Mouse (Mus musculus) forebrain, embryonic 14.5 days (tissue): ENCODE measurements at regions not wholly inside any gene's neighbourhood (a gene's known extent, or its start where the extent isn't known, plus 50 kb on each side); places are given as distances from the start of the nearest gene placed in this dataset.
"Not testable (repeated sequence)": the region's sequence is repeated elsewhere in the genome, so short reads cannot be mapped to it uniquely, and the experiment has no call there.

Source experiments
- ATAC-seq: fragments of 200-750 bp; cut with Nextera tagmentation; 2 replicates; pipeline ENCODE4 v1.8.0; 2017; ENCODE audit warnings: mild to moderate bottlenecking, moderate library complexity
- DNase-seq: peaks from one replicate; pipeline ENCODE4 v3.0.0-alpha.2; 2015; ENCODE audit warnings: low spot score
- H3K27ac ChIP-seq: fragments of 300-500 bp; sonication (generic); 2 replicates; pipeline ENCODE4 v1.5.1; 2014; ENCODE audit warnings: low read depth, mild to moderate bottlenecking, control low read depth, low read length, moderate library complexity
- H3K27me3 ChIP-seq: fragments of 300-500 bp; sonication (generic); replicated peaks from 2 replicates; pipeline ENCODE4 v1.6.1; 2014; ENCODE audit warnings: low read length, control low read depth, mixed read lengths; ENCODE audit not compliant: control insufficient read depth, insufficient read depth
- H3K36me3 ChIP-seq: fragments of 300-500 bp; sonication (generic); 2 replicates; pipeline ENCODE4 v1.6.1; 2014; ENCODE audit warnings: low read length, control low read depth; ENCODE audit not compliant: control insufficient read depth, insufficient read depth
- H3K4me1 ChIP-seq: fragments of 300-500 bp; sonication (generic); 2 replicates; pipeline ENCODE4 v1.6.1; 2014; ENCODE audit warnings: antibody characterized with exemption, low read length, control low read depth; ENCODE audit not compliant: control insufficient read depth, insufficient read depth
- H3K4me2 ChIP-seq: fragments of 300-500 bp; sonication (generic); 2 replicates; pipeline ENCODE4 v1.6.1; 2014; ENCODE audit warnings: mild to moderate bottlenecking, control low read depth, low read length
- H3K4me3 ChIP-seq: fragments of 300-500 bp; sonication (generic); 2 replicates; pipeline ENCODE4 v1.5.1; 2014; ENCODE audit warnings: low read depth, low read length, control low read depth
- H3K9ac ChIP-seq: fragments of 300-500 bp; sonication (generic); 2 replicates; pipeline ENCODE4 v1.6.1; 2014; ENCODE audit warnings: mild to moderate bottlenecking, low read length, control low read depth, moderate library complexity
- H3K9me3 ChIP-seq: fragments of 300-500 bp; sonication (generic); replicated peaks from 2 replicates; pipeline ENCODE4 v1.6.1; 2016; ENCODE audit warnings: low read length, control low read depth, mixed read lengths; ENCODE audit not compliant: control insufficient read depth
- WGBS: fragments of 180-500 bp; shearing (Covaris S2); extraction: QIAGEN DNeasy Blood & Tissue Kit; methylation state at CpG from one replicate; pipeline ENCODE4 v1.1.7; 2014; 5-methylcytosine and 5-hydroxymethylcytosine counted together

- ATAC-seq (no peak), DNase-seq (no peak)
- WGBS, result 79% methylated on average over 3 of the region's 3 CpGs
- no peaks in the 10 kb centered on the region for H3K4me1 ChIP-seq
- H3K4me2 ChIP-seq, result no peak overlapping the region
- H3K4me3 ChIP-seq, result no peak overlapping the region
- no peaks in the 10 kb centered on the region for H3K9me3 ChIP-seq
- H3K27ac ChIP-seq, result no peak overlapping the region
- no peaks in the 10 kb centered on the region for H3K36me3 ChIP-seq
- H3K27me3 ChIP-seq, result no peaks in the 10 kb centered on the region
- H3K9ac ChIP-seq, result no peak overlapping the region
Measured at GRCm38 (mm10) chr7:73044316-73044715, 331.0 kb upstream of the Rgma start.

GRCm38 (mm10) chr7:73055891-73056290, 319.4 kb upstream of the Rgma start:
- WGBS, result 87% methylated on average over 2 of the region's 2 CpGs
- Histone ChIP-seq H3K4me3 (no peak overlapping the region), H3K4me1 (no peaks in the 10 kb centered on the region), H3K27me3 (no peaks in the 10 kb centered on the region), H3K36me3 (no peaks in the 10 kb centered on the region), H3K4me2 (no peak overlapping the region), H3K27ac (no peak overlapping the region), H3K9me3 (no peaks in the 10 kb centered on the region), H3K9ac (no peak overlapping the region)
- ATAC-seq, result no peak
- no peak for DNase-seq

GRCm38 (mm10) chr7:73063556-73063955, 311.8 kb upstream of the Rgma start:
- Histone ChIP-seq H3K9ac (no peak overlapping the region), H3K27me3 (no peaks in the 10 kb centered on the region), H3K4me1 (no peaks in the 10 kb centered on the region), H3K4me3 (no peak overlapping the region), H3K9me3 (no peaks in the 10 kb centered on the region), H3K36me3 (no peaks in the 10 kb centered on the region), H3K27ac (no peak overlapping the region), H3K4me2 (no peak overlapping the region)
- no peak for DNase-seq
- 82% methylated on average over 3 of the region's 3 CpGs for WGBS
- ATAC-seq, result no peak

GRCm38 (mm10) chr7:73068534-73068933, 306.8 kb upstream of the Rgma start:
- WGBS, result 100% methylated on average over 1 of the region's 1 CpGs
- H3K9me3 ChIP-seq, result no peaks in the 10 kb centered on the region
- H3K36me3 ChIP-seq, result no peaks in the 10 kb centered on the region
- H3K4me3 ChIP-seq, result no peak overlapping the region
- no peaks in the 10 kb centered on the region for H3K4me1 ChIP-seq
- no peak overlapping the region for H3K9ac ChIP-seq
- H3K4me2 ChIP-seq, result no peak overlapping the region
- no peak for ATAC-seq
- H3K27me3 ChIP-seq, result no peaks in the 10 kb centered on the region
- no peak overlapping the region for H3K27ac ChIP-seq
- no peak for DNase-seq

- Histone ChIP-seq H3K9ac (no peak overlapping the region), H3K4me1 (no peaks in the 10 kb centered on the region), H3K36me3 (no peaks in the 10 kb centered on the region), H3K4me2 (no peak overlapping the region), H3K9me3 (no peaks in the 10 kb centered on the region), H3K27ac (no peak overlapping the region), H3K27me3 (no peaks in the 10 kb centered on the region), H3K4me3 (no peak overlapping the region)
- ATAC-seq, result no peak
- WGBS, result 89% methylated on average over 4 of the region's 4 CpGs
- DNase-seq, result no peak
Measured at GRCm38 (mm10) chr7:73069352-73069751, 306.0 kb upstream of the Rgma start.

- not testable (repeated sequence) for H3K9me3 ChIP-seq, H3K9ac ChIP-seq, ATAC-seq, DNase-seq, H3K4me3 ChIP-seq, H3K27me3 ChIP-seq, H3K4me1 ChIP-seq, H3K4me2 ChIP-seq, H3K36me3 ChIP-seq, H3K27ac ChIP-seq
- WGBS, result 96% methylated on average over 7 of the region's 7 CpGs
Measured at GRCm38 (mm10) chr7:73075391-73075790, 299.9 kb upstream of the Rgma start.

- no peak overlapping the region for H3K4me3 ChIP-seq
- WGBS, result 85% methylated on average over 10 of the region's 10 CpGs
- DNase-seq, result no peak
Measured at GRCm38 (mm10) chr7:73087496-73088185, 287.7 kb upstream of the Rgma start.

GRCm38 (mm10) chr7:73088321-73088720, 287.0 kb upstream of the Rgma start:
- ATAC-seq (no peak), DNase-seq (no peak)
- no peaks in the 10 kb centered on the region for H3K9me3 ChIP-seq
- no peaks in the 10 kb centered on the region for H3K27me3 ChIP-seq
- H3K4me1 ChIP-seq, result no peaks in the 10 kb centered on the region
- H3K36me3 ChIP-seq, result no peaks in the 10 kb centered on the region
- no peak overlapping the region for H3K4me3 ChIP-seq
- H3K27ac ChIP-seq, result no peak overlapping the region
- 93% methylated on average over 8 of the region's 8 CpGs for WGBS
- no peak overlapping the region for H3K4me2 ChIP-seq
- no peak overlapping the region for H3K9ac ChIP-seq

More at GRCm38 (mm10) chr7:73087496-73088185, 287.7 kb upstream of the Rgma start:
- no peak overlapping the region for H3K27ac ChIP-seq
- no peak overlapping the region for H3K9ac ChIP-seq
- no peaks in the 10 kb centered on the region for H3K27me3 ChIP-seq
- no peaks in the 10 kb centered on the region for H3K36me3 ChIP-seq
- H3K9me3 ChIP-seq, result no peaks in the 10 kb centered on the region
- H3K4me1 ChIP-seq, result no peaks in the 10 kb centered on the region
- ATAC-seq, result no peak
- H3K4me2 ChIP-seq, result no peak overlapping the region

GRCm38 (mm10) chr7:73091758-73092157, 283.6 kb upstream of the Rgma start:
- no peaks in the 10 kb centered on the region for H3K4me1 ChIP-seq
- no peak overlapping the region for H3K27ac ChIP-seq
- WGBS, result 84% methylated on average over 3 of the region's 3 CpGs
- DNase-seq (no peak), ATAC-seq (no peak)
- no peak overlapping the region for H3K4me2 ChIP-seq
- H3K4me3 ChIP-seq, result no peak overlapping the region
- no peaks in the 10 kb centered on the region for H3K27me3 ChIP-seq
- no peaks in the 10 kb centered on the region for H3K36me3 ChIP-seq
- H3K9ac ChIP-seq, result no peak overlapping the region
- no peaks in the 10 kb centered on the region for H3K9me3 ChIP-seq
